Mouse (Mus musculus): ENCODE data around the gene Gm20661.

GRCm38 (mm10) chr9:107992197-107992596 is 9.3 kb downstream of the Gm20661 start, which contains the start of gene Cdhr4:
- TF ChIP-seq CTCF (IDR thresholded peaks at IDR 0.05; ENCODE audit: insufficient read depth, low read length) (no peak), POLR2A (IDR thresholded peaks at IDR 0.05; ENCODE audit: borderline replicate concordance, extremely low read depth, low read depth, low read length) (no peak)
